Mouse (Mus musculus) heart, embryonic 10.5 days (tissue): ENCODE measurements around the gene Efnb3. TPM values are rescaled to one million over a fixed set of nuclear protein-coding genes. Genes with fewer than 3 reads are reported as not detected.

Experiments used
- DNase-seq: peaks from one replicate; pipeline ENCODE4 v3.0.0-alpha.2; 2017; ENCODE audit warnings: low spot score
- H3K27ac ChIP-seq: fragments of 300-500 bp; sonication (generic); 2 replicates; pipeline ENCODE4 v1.5.1; 2016; ENCODE audit warnings: mild to moderate bottlenecking
- H3K27me3 ChIP-seq: fragments of 300-500 bp; sonication (generic); 2 replicates; pipeline ENCODE4 v1.6.1; 2016; ENCODE audit warnings: mild to moderate bottlenecking; ENCODE audit not compliant: poor library complexity, insufficient read depth, severe bottlenecking
- H3K36me3 ChIP-seq: fragments of 300-500 bp; sonication (generic); 2 replicates; pipeline ENCODE4 v1.6.1; 2016; ENCODE audit warnings: mild to moderate bottlenecking, moderate library complexity
- H3K4me1 ChIP-seq: fragments of 300-500 bp; sonication (generic); 2 replicates; pipeline ENCODE4 v1.6.1; 2016; ENCODE audit warnings: mild to moderate bottlenecking
- H3K4me3 ChIP-seq: fragments of 300-500 bp; sonication (generic); 2 replicates; pipeline ENCODE4 v1.5.1; 2016; ENCODE audit warnings: mild to moderate bottlenecking, moderate library complexity
- H3K9me3 ChIP-seq: fragments of 300-500 bp; sonication (generic); 2 replicates; pipeline ENCODE4 v1.6.1; 2016; ENCODE audit warnings: mild to moderate bottlenecking, moderate library complexity
- WGBS: fragments of 180-500 bp; shearing (Covaris S2); methylation state at CpG from one replicate; pipeline ENCODE4 v1.1.7; 2016; 5-methylcytosine and 5-hydroxymethylcytosine counted together
- polyA plus RNA-seq: library from polyadenylated mRNA; unstranded; fragments of >200 nt; fragmentation: Nextera tagmentation; extraction: Ambion mirVana; gene quantifications from 2 replicates; pipeline ENCODE4 v1.2.1, GENCODE M21; 2016

Gene Efnb3
- polyA plus RNA-seq, 1 experiment from 2014 or later = 61.0 TPM

GRCm38 (mm10) chr11:69580572-69581146 is 20.7 kb upstream of the Efnb3 start:
- no peak for DNase-seq
- peak overlapping the region; percentile 70 for H3K4me3 ChIP-seq
- H3K27me3 ChIP-seq = no peaks in the 10 kb centered on the region
- no peaks in the 10 kb centered on the region for H3K9me3 ChIP-seq
- under 1% methylated on average over 25 of the region's 25 CpGs for WGBS
- peaks cover 46% of the 10 kb centered on the region for H3K4me1 ChIP-seq
- peaks cover 23% of the 10 kb centered on the region for H3K36me3 ChIP-seq
- H3K27ac ChIP-seq = peak overlapping the region; percentile 91

GRCm38 (mm10) chr11:69580091-69580514 is 20.1 kb upstream of the Efnb3 start, which contains the start of the genes Wrap53 and Trp53:
Gene Wrap53 (minus strand): TSS chr11:69580255.
Gene Trp53 (plus strand): TSS chr11:69580359.
- peak; percentile 98 for DNase-seq
- H3K27me3 ChIP-seq = no peaks in the 10 kb centered on the region
- no peaks in the 10 kb centered on the region for H3K9me3 ChIP-seq
- peak within 1 kb of the TSS; percentile 91 for H3K27ac ChIP-seq
- peaks cover 26% of the 10 kb centered on the region for H3K36me3 ChIP-seq
- under 1% methylated on average over 13 of the region's 13 CpGs for whole genome bisulfite sequencing
- H3K4me3 ChIP-seq = peak within 1 kb of the TSS; percentile 70
- peaks cover 45% of the 10 kb centered on the region for H3K4me1 ChIP-seq

DNA sequence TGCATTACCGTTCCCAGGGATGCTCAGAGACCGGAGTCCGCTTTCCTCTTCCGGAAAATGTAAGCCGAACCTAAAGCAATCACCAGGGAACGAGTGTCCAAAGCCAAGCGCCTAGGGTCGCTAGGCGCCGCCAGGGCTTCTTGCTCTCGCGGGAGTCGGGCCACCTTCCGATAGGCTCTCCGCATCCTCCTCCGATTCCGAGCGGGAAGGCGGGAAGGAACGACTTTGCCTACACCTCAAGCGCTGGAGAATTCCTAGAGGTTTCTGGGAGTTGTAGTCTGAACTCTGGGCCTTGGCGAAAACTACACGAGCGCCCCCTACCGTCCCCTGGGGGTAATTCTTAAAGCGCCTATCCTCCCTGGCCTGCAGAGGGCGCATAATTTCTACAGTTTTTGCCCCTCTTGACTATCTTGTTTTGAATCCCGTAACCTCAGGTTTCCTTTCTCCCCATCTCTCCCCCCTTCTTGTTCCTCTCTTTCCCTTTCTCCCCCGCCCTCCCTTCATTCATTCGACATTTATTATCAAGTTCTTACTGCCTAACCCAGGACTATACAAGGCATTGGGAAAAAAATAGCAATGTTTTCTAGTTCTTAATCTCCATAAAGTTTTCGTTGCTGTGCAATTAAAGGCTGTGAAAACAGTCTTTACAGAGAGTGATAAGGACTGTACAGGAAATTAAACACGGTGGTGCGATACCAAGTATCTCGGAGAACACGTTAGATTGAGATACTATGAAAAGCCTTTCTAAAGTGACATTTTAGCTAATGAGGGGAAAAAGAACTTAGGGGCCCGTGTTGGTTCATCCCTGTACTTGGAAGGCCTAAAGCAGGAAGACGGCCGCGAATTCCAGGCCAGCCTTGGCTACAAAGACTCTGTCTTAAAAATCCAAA is 19.4 kb upstream of the Efnb3 start:
- peak overlapping the region; percentile 91 for H3K27ac ChIP-seq
- peak overlapping the region; percentile 70 for H3K4me3 ChIP-seq
- 3% methylated on average over 39 of the region's 39 CpGs for WGBS
- H3K36me3 ChIP-seq = peaks cover 29% of the 10 kb centered on the region
- H3K4me1 ChIP-seq = peaks cover 43% of the 10 kb centered on the region
- no peaks in the 10 kb centered on the region for H3K9me3 ChIP-seq
- peak; percentile 99 for DNase-seq
- H3K27me3 ChIP-seq = no peaks in the 10 kb centered on the region

DNA sequence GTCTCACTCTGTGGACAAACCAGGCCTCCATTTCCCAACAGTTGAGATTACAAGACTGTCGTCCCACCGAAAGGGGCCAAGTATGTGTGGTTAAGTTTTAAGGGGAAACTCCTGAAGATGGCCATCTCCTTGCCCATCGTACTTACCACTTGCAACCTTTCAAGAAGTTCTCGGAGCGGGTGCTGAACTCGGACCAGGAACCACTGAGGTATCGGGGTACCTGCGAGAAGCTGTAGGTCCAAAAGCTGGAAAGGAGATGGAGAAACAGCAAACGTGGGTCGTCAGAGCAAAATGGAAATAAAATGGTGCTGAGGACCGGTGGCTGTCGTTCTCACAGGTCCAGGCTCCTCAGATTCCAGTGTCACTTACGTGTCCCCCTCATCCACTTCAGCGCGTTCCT is 18.3 kb upstream of the Efnb3 start:
- Histone ChIP-seq H3K27ac (peak overlapping the region; percentile 91), H3K27me3 (no peaks in the 10 kb centered on the region), H3K4me1 (peaks cover 43% of the 10 kb centered on the region), H3K4me3 (peak overlapping the region; percentile 70), H3K36me3 (peaks cover 32% of the 10 kb centered on the region), H3K9me3 (no peaks in the 10 kb centered on the region)
- WGBS = 10% methylated on average over 15 of the region's 15 CpGs
- DNase-seq = no peak

GRCm38 (mm10) chr11:69576307-69576706 is 16.3 kb upstream of the Efnb3 start:
- H3K27me3 ChIP-seq = no peaks in the 10 kb centered on the region
- DNase-seq = no peak
- 67% methylated on average over 5 of the region's 5 CpGs for WGBS
- no peak overlapping the region for H3K4me3 ChIP-seq
- no peaks in the 10 kb centered on the region for H3K9me3 ChIP-seq
- no peak overlapping the region for H3K27ac ChIP-seq
- peaks cover 34% of the 10 kb centered on the region for H3K4me1 ChIP-seq
- peaks cover 44% of the 10 kb centered on the region for H3K36me3 ChIP-seq

GRCm38 (mm10) chr11:69575220-69575619 is 15.2 kb upstream of the Efnb3 start:
- DNase-seq = no peak
- peaks cover 55% of the 10 kb centered on the region for H3K36me3 ChIP-seq

DNA sequence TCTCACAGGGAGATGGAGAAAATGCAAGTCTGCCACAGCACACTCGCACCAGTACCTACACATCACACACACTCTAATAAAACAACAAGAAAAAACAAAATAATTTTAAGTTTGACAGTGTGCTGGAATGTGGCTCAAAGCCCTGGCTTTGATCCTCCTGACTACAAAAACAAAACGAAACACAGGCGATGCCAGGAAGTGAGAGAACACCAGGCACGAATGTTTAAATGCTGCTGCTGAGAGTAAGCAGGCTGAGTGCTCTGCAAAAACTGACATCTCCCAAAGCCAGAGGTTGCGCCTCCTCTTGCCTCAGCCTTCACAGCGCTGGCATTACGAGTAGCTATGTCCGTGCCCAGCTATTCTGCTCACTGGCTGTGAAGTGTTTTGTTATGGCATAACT is 5.1 kb upstream of the Efnb3 start:
- Histone ChIP-seq H3K36me3 (peaks cover 64% of the 10 kb centered on the region), H3K27ac (no peak overlapping the region), H3K9me3 (no peaks in the 10 kb centered on the region), H3K27me3 (no peaks in the 10 kb centered on the region), H3K4me3 (no peak overlapping the region), H3K4me1 (peaks cover 46% of the 10 kb centered on the region)
- DNase-seq = no peak
- WGBS = 69% methylated on average over 8 of the region's 8 CpGs

More at GRCm38 (mm10) chr11:69575220-69575619, 15.2 kb upstream of the Efnb3 start:
- Histone ChIP-seq H3K4me1 (peaks cover 34% of the 10 kb centered on the region), H3K27me3 (no peaks in the 10 kb centered on the region), H3K9me3 (no peaks in the 10 kb centered on the region), H3K4me3 (no peak overlapping the region), H3K27ac (no peak overlapping the region; the same call in 1 of the 2 replicates)
- 63% methylated on average over 3 of the region's 3 CpGs for WGBS

GRCm38 (mm10) chr11:69564391-69564790 is 4.4 kb upstream of the Efnb3 start:
- Histone ChIP-seq H3K9me3 (no peaks in the 10 kb centered on the region), H3K4me3 (no peak overlapping the region), H3K27me3 (no peaks in the 10 kb centered on the region), H3K4me1 (peaks cover 53% of the 10 kb centered on the region), H3K36me3 (peaks cover 58% of the 10 kb centered on the region), H3K27ac (peak overlapping the region; percentile 97; the same call in 1 of the 2 replicates)
- 72% methylated on average over 3 of the region's 3 CpGs for WGBS
- DNase-seq = no peak

- Histone ChIP-seq H3K4me3 (peak overlapping the region; percentile 27; the same call in 1 of the 2 replicates), H3K36me3 (peaks cover 54% of the 10 kb centered on the region), H3K27me3 (no peaks in the 10 kb centered on the region), H3K27ac (peak overlapping the region; percentile 97), H3K4me1 (peaks cover 63% of the 10 kb centered on the region), H3K9me3 (no peaks in the 10 kb centered on the region)
- DNase-seq = no peak
- 47% methylated on average over 13 of the region's 13 CpGs for WGBS
These were observed 3.4 kb upstream of the Efnb3 start for GRCm38 (mm10) chr11:69563373-69563772.

- H3K27ac ChIP-seq = peak overlapping the region; percentile 97
- H3K27me3 ChIP-seq = peaks cover 10% of the 10 kb centered on the region
- DNase-seq = peak; percentile 90
- H3K4me3 ChIP-seq = peak overlapping the region; percentile 76
- peaks cover 85% of the 10 kb centered on the region for H3K4me1 ChIP-seq
- no peaks in the 10 kb centered on the region for H3K9me3 ChIP-seq
- peaks cover 42% of the 10 kb centered on the region for H3K36me3 ChIP-seq
- 16% methylated on average over 16 of the region's 16 CpGs for WGBS
These were observed 1.2 kb upstream of the Efnb3 start for GRCm38 (mm10) chr11:69560896-69561854.

GRCm38 (mm10) chr11:69559183-69559582 is 822 bp downstream of the Efnb3 start:
- peak; percentile 93 for DNase-seq
- Histone ChIP-seq H3K36me3 (peaks cover 53% of the 10 kb centered on the region), H3K27me3 (peaks cover 17% of the 10 kb centered on the region), H3K27ac (peak overlapping the region; percentile 97), H3K4me1 (peaks cover 94% of the 10 kb centered on the region), H3K9me3 (no peaks in the 10 kb centered on the region), H3K4me3 (peak overlapping the region; percentile 76)
- WGBS = 3% methylated on average over 5 of the region's 5 CpGs

- peaks cover 91% of the 10 kb centered on the region for H3K4me1 ChIP-seq
- no peaks in the 10 kb centered on the region for H3K9me3 ChIP-seq
- H3K36me3 ChIP-seq = peaks cover 50% of the 10 kb centered on the region
- WGBS = 12% methylated on average over 6 of the region's 6 CpGs
- DNase-seq = no peak
- H3K4me3 ChIP-seq = peak overlapping the region; percentile 76
- H3K27me3 ChIP-seq = peaks cover 17% of the 10 kb centered on the region
- peak overlapping the region; percentile 97 for H3K27ac ChIP-seq
These were observed 1.2 kb downstream of the Efnb3 start for GRCm38 (mm10) chr11:69558756-69559155.
